Mouse (Mus musculus): Measurements from ENCODE around the gene Mpz. TPM values are rescaled to one million over a fixed set of nuclear protein-coding genes. Genes with fewer than 3 reads are reported as not detected.

The Mpz gene
- total and polyA plus RNA-seq, 2 experiments = 0.09 to 0.27 TPM

DNA sequence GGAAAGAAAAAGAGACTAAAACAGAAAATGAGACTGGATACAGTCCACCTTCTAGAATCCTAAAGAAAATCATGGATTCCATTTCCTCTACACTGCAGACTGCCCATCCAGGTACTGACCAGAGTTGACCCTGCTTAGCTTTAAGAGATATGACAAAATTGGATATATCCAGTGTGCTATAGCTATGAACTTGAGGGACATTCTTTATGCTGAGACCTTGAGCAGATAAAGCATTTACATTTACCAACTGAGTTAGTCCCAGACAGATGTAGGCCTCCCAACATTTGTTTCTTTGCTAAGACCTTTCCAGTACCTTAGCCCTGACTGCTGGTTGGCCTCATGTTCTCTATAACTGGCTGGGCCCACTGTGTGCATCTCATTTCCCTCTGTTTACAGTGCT lies 7.5 kb downstream of the Mpz start:
- no peaks in the 10 kb centered on the region for H3K27me3 ChIP-seq (ENCODE audit: control insufficient read depth, insufficient read depth, low read length)
- H3K4me3 ChIP-seq (ENCODE audit: insufficient read depth, low read depth, low read length) = no peak overlapping the region
- H3K36me3 ChIP-seq (ENCODE audit: control insufficient read depth, insufficient read depth, low read length) = no peaks in the 10 kb centered on the region
- no peak overlapping the region for H3K9ac ChIP-seq (ENCODE audit: low read depth, low read length)
- DNase-seq (ENCODE audit: extremely low read depth, low read depth, low spot score) = no peak
- no peak overlapping the region for H3K27ac ChIP-seq (replicated peaks; ENCODE audit: insufficient read depth, low read depth, low read length)
- TF ChIP-seq POLR2A (IDR thresholded peaks at IDR 0.05; ENCODE audit: extremely low read depth, insufficient read depth, low read length) (no peak), CTCF (IDR thresholded peaks at IDR 0.05; ENCODE audit: low read depth, low read length) (no peak)
- no peaks in the 10 kb centered on the region for H3K4me1 ChIP-seq (ENCODE audit: control insufficient read depth, insufficient read depth, low read length)
- no peaks in the 10 kb centered on the region for H3K79me2 ChIP-seq (ENCODE audit: control insufficient read depth, insufficient read depth, low read length)

DNA sequence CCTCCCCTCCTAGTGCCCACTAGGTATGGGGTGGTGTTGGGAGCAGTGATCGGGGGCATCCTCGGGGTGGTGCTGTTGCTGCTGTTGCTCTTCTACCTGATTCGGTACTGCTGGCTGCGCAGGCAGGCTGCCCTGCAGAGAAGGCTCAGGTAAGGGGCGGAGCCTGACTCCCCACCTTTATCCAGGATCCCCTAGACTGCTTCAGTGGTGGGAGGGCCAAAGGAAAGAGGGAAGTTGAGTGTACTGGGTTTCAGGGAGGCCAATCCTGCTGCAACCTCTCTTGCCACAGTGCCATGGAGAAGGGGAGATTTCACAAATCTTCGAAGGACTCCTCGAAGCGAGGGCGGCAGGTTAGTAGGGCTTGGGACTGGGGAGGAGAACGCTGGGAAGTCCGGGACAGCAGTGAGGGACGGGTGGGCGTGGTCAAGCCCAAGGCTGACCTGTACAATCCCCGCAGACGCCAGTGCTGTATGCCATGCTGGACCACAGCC lies 9.0 kb downstream of the Mpz start:
- Histone ChIP-seq H3K9ac (ENCODE audit: low read depth, low read length) (peak overlapping the region; percentile 48), H3K4me3 (ENCODE audit: insufficient read depth, low read depth, low read length) (no peak overlapping the region), H3K36me3 (ENCODE audit: control insufficient read depth, insufficient read depth, low read length) (no peaks in the 10 kb centered on the region), H3K27ac (replicated peaks; ENCODE audit: insufficient read depth, low read depth, low read length) (no peak overlapping the region), H3K4me1 (ENCODE audit: control insufficient read depth, insufficient read depth, low read length) (peaks cover 2% of the 10 kb centered on the region), H3K27me3 (ENCODE audit: control insufficient read depth, insufficient read depth, low read length) (no peaks in the 10 kb centered on the region), H3K79me2 (ENCODE audit: control insufficient read depth, insufficient read depth, low read length) (no peaks in the 10 kb centered on the region)
- WGBS = 9% methylated on average over 15 of the region's 15 CpGs
- TF ChIP-seq CTCF (IDR thresholded peaks at IDR 0.05; ENCODE audit: low read depth, low read length) (peak; percentile 74), POLR2A (IDR thresholded peaks at IDR 0.05; ENCODE audit: extremely low read depth, insufficient read depth, low read length) (no peak)
- peak; percentile 27 for DNase-seq (ENCODE audit: extremely low read depth, low read depth, low spot score)

DNA sequence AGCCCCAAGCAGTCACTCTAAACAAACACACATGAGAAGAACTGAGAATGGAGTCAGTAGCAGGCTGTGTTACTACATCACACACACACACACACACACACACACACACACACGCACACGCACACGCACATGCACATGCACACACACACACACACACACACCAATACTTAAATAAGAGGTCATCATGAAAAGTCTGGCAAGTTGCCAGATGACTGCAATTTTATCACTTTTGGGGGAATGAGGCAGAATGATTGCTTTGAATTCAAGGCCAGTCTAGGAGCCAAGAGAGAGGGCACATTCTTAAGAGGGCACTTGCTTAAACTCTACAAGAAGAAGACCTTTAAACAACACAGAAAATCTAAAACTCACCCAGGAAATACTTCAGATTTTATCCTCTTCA lies 12.0 kb downstream of the Mpz start:
- TF ChIP-seq CTCF (IDR thresholded peaks at IDR 0.05; ENCODE audit: low read depth, low read length) = no peak
- TF ChIP-seq POLR2A (IDR thresholded peaks at IDR 0.05; ENCODE audit: extremely low read depth, insufficient read depth, low read length) = no peak
- DNase-seq (ENCODE audit: extremely low read depth, low read depth, low spot score) = no peak
- H3K4me1 ChIP-seq (ENCODE audit: control insufficient read depth, insufficient read depth, low read length) = peaks cover 3% of the 10 kb centered on the region
- H3K27me3 ChIP-seq (ENCODE audit: control insufficient read depth, insufficient read depth, low read length) = no peaks in the 10 kb centered on the region
- H3K4me3 ChIP-seq (ENCODE audit: insufficient read depth, low read depth, low read length) = no peak overlapping the region
- no peak overlapping the region for H3K9ac ChIP-seq (ENCODE audit: low read depth, low read length)
- no peaks in the 10 kb centered on the region for H3K79me2 ChIP-seq (ENCODE audit: control insufficient read depth, insufficient read depth, low read length)
- 74% methylated on average over 3 of the region's 3 CpGs for whole genome bisulfite sequencing
- no peak overlapping the region for H3K27ac ChIP-seq (replicated peaks; ENCODE audit: insufficient read depth, low read depth, low read length)
- no peaks in the 10 kb centered on the region for H3K36me3 ChIP-seq (ENCODE audit: control insufficient read depth, insufficient read depth, low read length)

DNA sequence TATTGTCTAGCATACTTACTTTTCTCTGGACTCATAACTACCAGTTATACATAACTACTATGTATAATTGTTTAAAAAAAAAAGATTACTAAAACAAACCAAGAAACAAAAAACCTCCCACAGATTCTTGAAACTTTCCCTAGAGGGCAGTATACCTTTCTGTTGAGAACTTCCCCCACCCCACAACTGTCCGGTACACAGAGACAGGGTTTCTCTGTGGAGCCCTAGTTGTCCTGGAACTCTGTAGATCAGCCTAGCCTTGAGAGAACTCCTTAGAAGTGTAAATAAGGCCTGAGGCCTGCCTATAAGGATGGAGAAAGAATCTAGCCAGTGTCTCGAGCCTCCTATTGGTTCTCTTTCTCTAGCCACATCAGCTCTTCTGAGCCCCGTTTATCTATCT lies 13.7 kb downstream of the Mpz start:
- WGBS = 34% methylated on average over 3 of the region's 3 CpGs
- Histone ChIP-seq H3K4me3 (ENCODE audit: insufficient read depth, low read depth, low read length) (no peak overlapping the region), H3K79me2 (ENCODE audit: control insufficient read depth, insufficient read depth, low read length) (no peaks in the 10 kb centered on the region), H3K9ac (ENCODE audit: low read depth, low read length) (peak overlapping the region; percentile 48; the same call in 1 of the 2 replicates), H3K36me3 (ENCODE audit: control insufficient read depth, insufficient read depth, low read length) (no peaks in the 10 kb centered on the region), H3K4me1 (ENCODE audit: control insufficient read depth, insufficient read depth, low read length) (peaks cover 13% of the 10 kb centered on the region), H3K27me3 (ENCODE audit: control insufficient read depth, insufficient read depth, low read length) (no peaks in the 10 kb centered on the region), H3K27ac (replicated peaks; ENCODE audit: insufficient read depth, low read depth, low read length) (no peak overlapping the region)
- DNase-seq (ENCODE audit: extremely low read depth, low read depth, low spot score) = peak; percentile 68
- TF ChIP-seq POLR2A (IDR thresholded peaks at IDR 0.05; ENCODE audit: extremely low read depth, insufficient read depth, low read length) (no peak), CTCF (IDR thresholded peaks at IDR 0.05; ENCODE audit: low read depth, low read length) (no peak)

DNA sequence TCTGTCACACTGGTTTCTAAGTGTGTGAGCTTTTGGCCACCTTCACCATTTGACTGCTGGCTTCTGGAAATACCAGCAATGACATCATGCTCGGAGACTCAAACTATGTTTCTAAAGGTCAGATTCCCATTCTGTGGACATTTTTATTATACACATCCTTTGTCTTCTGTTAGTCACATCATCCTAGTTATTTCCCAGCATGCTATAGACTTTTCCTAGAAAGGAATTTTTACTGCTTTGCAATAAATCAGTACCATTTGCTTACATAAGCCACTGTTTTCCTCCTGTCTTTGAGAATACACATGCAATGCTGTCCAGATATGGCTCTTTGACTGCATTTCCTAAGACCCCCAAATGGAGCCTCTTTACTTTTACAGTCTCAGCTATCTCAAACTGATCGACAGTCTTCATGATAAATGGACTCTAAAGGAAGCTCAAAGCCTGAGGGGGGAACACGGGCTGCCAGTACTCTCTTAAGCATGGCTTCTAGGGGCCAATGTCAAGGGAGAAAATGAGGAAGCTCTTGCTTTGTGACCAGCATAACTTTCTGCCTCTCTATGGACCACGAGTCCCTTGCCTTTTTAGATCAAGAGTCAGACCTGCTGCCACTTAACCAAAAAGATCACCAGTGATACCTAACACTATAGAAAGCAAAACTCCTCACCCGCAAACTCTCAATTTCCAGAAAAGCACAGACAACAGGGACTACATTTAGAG lies 15.3 kb downstream of the Mpz start:
- no peak overlapping the region for H3K9ac ChIP-seq (ENCODE audit: low read depth, low read length)
- H3K4me3 ChIP-seq (ENCODE audit: insufficient read depth, low read depth, low read length) = no peak overlapping the region
- TF ChIP-seq POLR2A (IDR thresholded peaks at IDR 0.05; ENCODE audit: extremely low read depth, insufficient read depth, low read length) (no peak), CTCF (IDR thresholded peaks at IDR 0.05; ENCODE audit: low read depth, low read length) (no peak)
- no peak for DNase-seq (ENCODE audit: extremely low read depth, low read depth, low spot score)
- no peaks in the 10 kb centered on the region for H3K36me3 ChIP-seq (ENCODE audit: control insufficient read depth, insufficient read depth, low read length)
- H3K27ac ChIP-seq (replicated peaks; ENCODE audit: insufficient read depth, low read depth, low read length) = no peak overlapping the region
- peaks cover 15% of the 10 kb centered on the region for H3K4me1 ChIP-seq (ENCODE audit: control insufficient read depth, insufficient read depth, low read length)
- H3K79me2 ChIP-seq (ENCODE audit: control insufficient read depth, insufficient read depth, low read length) = no peaks in the 10 kb centered on the region
- WGBS = 84% methylated on average over 5 of the region's 5 CpGs
- H3K27me3 ChIP-seq (ENCODE audit: control insufficient read depth, insufficient read depth, low read length) = no peaks in the 10 kb centered on the region

DNA sequence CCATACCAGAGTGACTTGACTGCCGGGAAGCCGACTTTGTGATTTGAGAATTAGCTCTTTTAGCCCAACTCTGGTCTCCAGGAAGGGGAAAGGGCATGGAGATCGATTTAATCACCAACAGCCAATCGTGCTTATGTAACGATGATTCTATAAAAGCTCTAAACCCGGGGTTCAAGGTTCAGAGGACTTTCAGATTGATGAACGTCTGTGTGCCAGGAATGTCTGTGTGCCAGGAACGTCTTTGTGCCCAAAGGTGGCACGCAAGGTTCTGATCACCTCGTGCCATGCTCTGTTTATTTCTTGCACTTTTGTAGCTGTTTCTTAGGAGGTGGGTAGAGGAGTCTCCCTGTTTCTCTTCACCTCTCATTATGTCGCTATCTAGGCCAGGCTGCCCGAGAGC lies 18.4 kb downstream of the Mpz start:
- Histone ChIP-seq H3K9ac (ENCODE audit: low read depth, low read length) (peak overlapping the region; percentile 27), H3K4me1 (ENCODE audit: control insufficient read depth, insufficient read depth, low read length) (peaks cover 15% of the 10 kb centered on the region), H3K36me3 (ENCODE audit: control insufficient read depth, insufficient read depth, low read length) (no peaks in the 10 kb centered on the region), H3K27me3 (ENCODE audit: control insufficient read depth, insufficient read depth, low read length) (no peaks in the 10 kb centered on the region), H3K4me3 (ENCODE audit: insufficient read depth, low read depth, low read length) (no peak overlapping the region), H3K27ac (replicated peaks; ENCODE audit: insufficient read depth, low read depth, low read length) (peak overlapping the region; percentile 83), H3K79me2 (ENCODE audit: control insufficient read depth, insufficient read depth, low read length) (no peaks in the 10 kb centered on the region)
- peak; percentile 98 for DNase-seq (ENCODE audit: extremely low read depth, low read depth, low spot score)
- WGBS = 26% methylated on average over 12 of the region's 12 CpGs
- TF ChIP-seq POLR2A (IDR thresholded peaks at IDR 0.05; ENCODE audit: extremely low read depth, insufficient read depth, low read length) (no peak), CTCF (IDR thresholded peaks at IDR 0.05; ENCODE audit: low read depth, low read length) (no peak)

Data from liver, adult 2 months (tissue).